Mouse (Mus musculus) MEL (cell line): ENCODE data around the gene Efcab14. TPM values are rescaled to one million over a fixed set of nuclear protein-coding genes. Genes with fewer than 3 reads are reported as not detected.

ENCODE experiments used
- DNase-seq: peaks from one replicate; pipeline ENCODE4 v3.0.0; 2011; ENCODE audit warnings: low read depth, low spot score
- H3K27ac ChIP-seq: 2 replicates; pipeline ENCODE4 v1.5.1; 2012; ENCODE audit warnings: low read depth, mild to moderate bottlenecking, control low read depth, low read length, moderate library complexity; ENCODE audit not compliant: control insufficient read depth
- H3K27me3 ChIP-seq, 2 experiments: fragments of 150-350 bp in 1 of 2; sonication (generic) in 1 of 2; 2 replicates each; pipeline ENCODE4 v1.6.1; 2012; ENCODE audit warnings: low read length in 2 of 2, mild to moderate bottlenecking in 2 of 2, improper control_type of control experiment in 1 of 2, moderate library complexity in 1 of 2; ENCODE audit not compliant: insufficient read depth in 2 of 2, control insufficient read depth in 1 of 2
- H3K36me3 ChIP-seq, 2 experiments: 2 replicates each; pipeline ENCODE4 v1.6.1; 2012 to 2014; ENCODE audit warnings: low read length in 2 of 2, improper control_type of control experiment in 1 of 2, inconsistent platforms in 1 of 2, mild to moderate bottlenecking in 1 of 2; ENCODE audit not compliant: insufficient read depth in 2 of 2, control insufficient read depth in 1 of 2
- H3K4me1 ChIP-seq, 2 experiments: fragments of 150-350 bp in 1 of 2; sonication (generic) in 1 of 2; 2 replicates each; pipeline ENCODE4 v1.6.1; 2012; ENCODE audit warnings: low read length in 2 of 2, improper control_type of control experiment in 1 of 2, mild to moderate bottlenecking in 1 of 2; ENCODE audit not compliant: insufficient read depth in 2 of 2, control insufficient read depth in 1 of 2
- H3K4me3 ChIP-seq, 2 experiments: fragments of 150-350 bp in 1 of 2; sonication (generic) in 1 of 2; 2 replicates each; pipeline ENCODE4 v1.5.1; 2012; ENCODE audit warnings: low read depth in 2 of 2, low read length in 2 of 2, mild to moderate bottlenecking in 2 of 2, moderate library complexity in 2 of 2, control low read depth in 1 of 2, improper control_type of control experiment in 1 of 2; ENCODE audit not compliant: control insufficient read depth in 1 of 2, insufficient read depth in 1 of 2
- H3K79me2 ChIP-seq: 2 replicates; pipeline ENCODE4 v1.6.1; 2012; ENCODE audit warnings: mild to moderate bottlenecking, low read length, moderate library complexity; ENCODE audit not compliant: control insufficient read depth, poor library complexity, insufficient read depth
- H3K9ac ChIP-seq: 2 replicates; pipeline ENCODE4 v1.6.1; 2012; ENCODE audit warnings: low read depth, mild to moderate bottlenecking, control low read depth, low read length, moderate library complexity; ENCODE audit not compliant: control insufficient read depth, poor library complexity, severe bottlenecking
- H3K9me3 ChIP-seq: fragments of 150-350 bp; sonication (generic); replicated peaks from 2 replicates; pipeline ENCODE4 v1.6.1; 2012; ENCODE audit warnings: mild to moderate bottlenecking, low read length, improper control_type of control experiment, moderate library complexity; ENCODE audit not compliant: insufficient read depth
- CHD1 ChIP-seq: IDR thresholded peaks from 2 replicates; pipeline ENCODE4 v1.6.1; 2012; ENCODE audit warnings: low read depth, mild to moderate bottlenecking, inconsistent platforms, low read length, improper control_type of control experiment
- CHD2 ChIP-seq: IDR thresholded peaks from 2 replicates; pipeline ENCODE4 v1.6.1; 2011; ENCODE audit warnings: low read length, improper control_type of control experiment
- CTCF ChIP-seq, 3 experiments: IDR thresholded peaks in 2 of 3; conservative IDR thresholded peaks in 1 of 3; 2 replicates each; pipeline ENCODE4 v1.5.1; 2011 to 2012; ENCODE audit warnings: low read length in 3 of 3, low read depth in 2 of 3, mild to moderate bottlenecking in 2 of 3, improper control_type of control experiment in 1 of 3, inconsistent platforms in 1 of 3, mixed read lengths in 1 of 3, moderate library complexity in 1 of 3; ENCODE audit not compliant: control insufficient read depth in 1 of 3, insufficient read depth in 1 of 3, poor library complexity in 1 of 3, severe bottlenecking in 1 of 3
- ELF1 ChIP-seq: IDR thresholded peaks from 2 replicates; pipeline ENCODE4 v1.6.1; 2014; ENCODE audit warnings: low read depth, mild to moderate bottlenecking, inconsistent platforms, low read length, improper control_type of control experiment, moderate library complexity
- ETS1 ChIP-seq: IDR thresholded peaks from 2 replicates; pipeline ENCODE4 v1.6.1; 2012; ENCODE audit warnings: low read depth, mild to moderate bottlenecking, inconsistent platforms, low read length, improper control_type of control experiment, moderate library complexity
- GABPA ChIP-seq: IDR thresholded peaks from 2 replicates; pipeline ENCODE4 v1.6.1; 2012; ENCODE audit warnings: low read depth, mild to moderate bottlenecking, inconsistent platforms, low read length, improper control_type of control experiment, moderate library complexity
- KAT2A ChIP-seq: conservative IDR thresholded peaks from 2 replicates; pipeline ENCODE4 v1.6.1; 2012; ENCODE audit warnings: low read depth, low read length, improper control_type of control experiment, inconsistent platforms
- MAFK ChIP-seq: IDR thresholded peaks from 2 replicates; pipeline ENCODE4 v1.6.1; 2011; ENCODE audit warnings: low read depth, mild to moderate bottlenecking, low read length, improper control_type of control experiment, borderline replicate concordance
- MAX ChIP-seq: IDR thresholded peaks from 2 replicates; pipeline ENCODE4 v1.6.1; 2011; ENCODE audit warnings: low read length, improper control_type of control experiment
- MYB ChIP-seq: IDR thresholded peaks from 2 replicates; pipeline ENCODE4 v1.6.1; 2011; ENCODE audit warnings: mild to moderate bottlenecking, low read depth, low read length, improper control_type of control experiment
- MYC ChIP-seq: IDR thresholded peaks from 2 replicates; pipeline ENCODE4 v1.6.1; 2011; ENCODE audit warnings: low read depth, mild to moderate bottlenecking, low read length, improper control_type of control experiment, moderate library complexity
- RCOR1 ChIP-seq: IDR thresholded peaks from 2 replicates; pipeline ENCODE4 v1.6.1; 2012; ENCODE audit warnings: low read depth, mild to moderate bottlenecking, inconsistent platforms, low read length, improper control_type of control experiment
- TAL1 ChIP-seq: IDR thresholded peaks from 2 replicates; pipeline ENCODE4 v1.6.1; 2012; ENCODE audit warnings: mild to moderate bottlenecking, inconsistent platforms, low read length, moderate library complexity, mixed read lengths
- TBP ChIP-seq: IDR thresholded peaks from 2 replicates; pipeline ENCODE4 v1.8.0; 2011; ENCODE audit warnings: low read depth, low read length, improper control_type of control experiment
- UBTF ChIP-seq: IDR thresholded peaks from 2 replicates; pipeline ENCODE4 v1.6.1; 2012; ENCODE audit warnings: low read depth, mild to moderate bottlenecking, inconsistent platforms, low read length, improper control_type of control experiment, moderate library complexity, borderline replicate concordance; ENCODE audit not compliant: insufficient read depth
- ZC3H11A ChIP-seq: IDR thresholded peaks from 2 replicates; pipeline ENCODE4 v1.6.1; 2012; ENCODE audit warnings: low read depth, mild to moderate bottlenecking, inconsistent platforms, low read length, improper control_type of control experiment
- ZKSCAN1 ChIP-seq: IDR thresholded peaks from 2 replicates; pipeline ENCODE4 v1.6.1; 2012; ENCODE audit warnings: low read depth, mild to moderate bottlenecking, inconsistent platforms, low read length, improper control_type of control experiment, moderate library complexity
- ZMIZ1 ChIP-seq: IDR thresholded peaks from 2 replicates; pipeline ENCODE4 v1.6.1; 2012; ENCODE audit warnings: low read depth, mild to moderate bottlenecking, inconsistent platforms, low read length, improper control_type of control experiment, moderate library complexity
- polyA plus RNA-seq, 2 experiments: library from polyadenylated mRNA; stranded (reverse) in 1 of 2; unstranded in 1 of 2; fragments of >175 nt in 1 of 2; fragments of >200 nt in 1 of 2; gene quantifications; 2 replicates each; pipeline versions ENCODE4 v1.2.1 to v1.2.4; 2012; ENCODE audit warnings: low replicate concordance in 2 of 2, low read depth in 1 of 2; ENCODE audit not compliant: insufficient read length in 2 of 2, insufficient read depth in 1 of 2, missing spikeins in 1 of 2
- total RNA-seq: library from RNA; depleted of rRNA; stranded (reverse); fragments of 300-350 nt; gene quantifications from 2 replicates; pipeline ENCODE4 v1.2.3, GENCODE M21; 2012

The Efcab14 gene
- total and polyA plus RNA-seq, 3 experiments: 11.7 to 17.1 TPM; not detected in 1

GRCm38 (mm10) chr4:115775056-115775455 lies 37.5 kb downstream of the Efcab14 start:
- no peaks in the 10 kb centered on the region for H3K4me1 ChIP-seq
- no peak for DNase-seq
- no peaks in the 10 kb centered on the region for H3K9me3 ChIP-seq
- no peaks in the 10 kb centered on the region for H3K79me2 ChIP-seq
- no peak overlapping the region for H3K9ac ChIP-seq
- no peaks in the 10 kb centered on the region for H3K27me3 ChIP-seq
- TF ChIP-seq GABPA: no peak
- TF ChIP-seq CTCF (IDR thresholded peaks at IDR 0.05 in 2 of 3, conservative IDR thresholded peaks at IDR 0.05 in 1 of 3; ENCODE audit: control insufficient read depth in 1 of 3, insufficient read depth in 1 of 3, low read depth in 2 of 3, low read length in 3 of 3, poor library complexity in 1 of 3, severe bottlenecking in 1 of 3): no peak
- TF ChIP-seq MYC: no peak
- TF ChIP-seq ELF1: no peak
- TF ChIP-seq TAL1: no peak
- no peak for TF ChIP-seq MAX
- no peak for TF ChIP-seq CHD1
- no peak for TF ChIP-seq ZC3H11A
- no peak for TF ChIP-seq ZMIZ1
- no peak for TF ChIP-seq ETS1
- no peak for TF ChIP-seq MAFK
- peaks cover 0 to 12% of the 10 kb centered on the region in 2 experiments; a peak in 2 of 4 replicates for H3K36me3 ChIP-seq
- H3K27ac ChIP-seq: no peak overlapping the region
- no peak overlapping the region for H3K4me3 ChIP-seq

- DNase-seq: no peak
- no peaks in the 10 kb centered on the region for H3K27me3 ChIP-seq
- H3K4me3 ChIP-seq: no peak overlapping the region
- H3K36me3 ChIP-seq: peaks cover 0 to 9% of the 10 kb centered on the region in 2 experiments; a peak in 2 of 4 replicates
- no peaks in the 10 kb centered on the region for H3K9me3 ChIP-seq
- no peak overlapping the region for H3K27ac ChIP-seq
- no peaks in the 10 kb centered on the region for H3K4me1 ChIP-seq
- TF ChIP-seq KAT2A (no peak), ELF1 (no peak), RCOR1 (no peak), CHD2 (no peak), MYB (no peak), UBTF (no peak)
- no peak overlapping the region for H3K9ac ChIP-seq
- H3K79me2 ChIP-seq: no peaks in the 10 kb centered on the region
These were observed 40.1 kb downstream of the Efcab14 start for GRCm38 (mm10) chr4:115777627-115778026.

DNA sequence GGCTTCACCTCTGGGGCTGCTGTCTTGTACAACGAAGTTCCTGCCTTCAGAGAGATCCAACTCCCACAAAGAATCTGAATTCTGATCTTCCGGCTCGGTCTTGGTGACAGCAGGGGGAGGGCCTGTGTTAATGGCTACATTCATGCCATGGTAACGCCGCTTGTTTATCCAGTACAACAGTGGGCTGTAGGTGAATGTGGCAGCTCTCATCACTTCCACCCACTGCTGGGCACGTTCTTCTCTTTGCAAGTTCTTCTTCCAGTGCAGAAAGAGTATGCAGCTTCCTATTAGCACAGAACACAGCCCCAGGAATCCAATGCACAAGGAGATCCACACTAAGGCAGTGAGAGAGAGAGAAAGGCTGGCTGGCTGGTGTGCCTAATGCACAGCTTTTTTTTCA lies 42.7 kb downstream of the Efcab14 start:
- TF ChIP-seq CHD2: no peak
- TF ChIP-seq MYB: no peak
- TF ChIP-seq ZKSCAN1: no peak
- TF ChIP-seq MYC: no peak
- no peak for TF ChIP-seq TBP
- Histone ChIP-seq H3K79me2 (peaks cover 3% of the 10 kb centered on the region), H3K4me1 (peaks cover 6 to 9% of the 10 kb centered on the region in 2 experiments; a peak in 2 of 4 replicates), H3K4me3 (no peak overlapping the region), H3K27ac (no peak overlapping the region), H3K9me3 (no peaks in the 10 kb centered on the region), H3K9ac (no peak overlapping the region), H3K36me3 (peaks cover 3 to 6% of the 10 kb centered on the region in 2 experiments; a peak in 3 of 4 replicates), H3K27me3 (no peaks in the 10 kb centered on the region)
- DNase-seq: no peak
